Mouse (Mus musculus): ENCODE results near the gene Gpr18.

DNA sequence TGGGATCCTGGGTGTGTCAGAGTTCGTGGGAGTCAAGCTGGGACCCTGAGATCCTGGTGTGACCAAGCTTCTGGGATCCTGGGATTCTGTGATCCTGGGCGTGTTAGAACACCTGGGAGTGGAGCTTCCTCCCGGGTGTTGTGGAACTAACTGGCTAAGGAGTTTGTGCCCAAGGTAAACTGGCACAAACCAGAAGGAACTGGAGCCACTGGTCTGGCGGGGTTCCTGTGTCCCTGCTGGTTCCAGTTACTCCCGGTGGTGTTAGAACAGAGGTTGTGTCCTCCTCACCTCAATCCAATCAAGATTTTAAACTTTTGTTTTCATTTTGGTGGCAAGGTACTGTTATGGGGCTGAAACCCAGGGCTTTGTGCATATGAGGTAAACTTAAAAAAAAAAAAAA is 30.6 kb upstream of the Gpr18 start:
- TF ChIP-seq CTCF (IDR thresholded peaks at IDR 0.05) (no peak), POLR2A (IDR thresholded peaks at IDR 0.05; ENCODE audit: insufficient read depth, low read depth, low read length) (no peak), EP300 (IDR thresholded peaks at IDR 0.05; ENCODE audit: insufficient read depth, low read depth, low read length) (no peak)

Data from heart, adult 2 months (tissue).